Mouse (Mus musculus) erythroblast, embryonic 14.5 days (primary cell): ENCODE measurements around the gene Camsap2.

Experiments used
- GATA1 ChIP-seq: IDR thresholded peaks from 2 replicates; pipeline ENCODE4 v1.6.1; 2012; ENCODE audit warnings: low read length, inconsistent platforms, mixed read lengths
- TAL1 ChIP-seq: IDR thresholded peaks from 3 replicates; pipeline ENCODE4 v1.6.1; 2012; ENCODE audit warnings: low read length, inconsistent platforms, mixed read lengths

DNA sequence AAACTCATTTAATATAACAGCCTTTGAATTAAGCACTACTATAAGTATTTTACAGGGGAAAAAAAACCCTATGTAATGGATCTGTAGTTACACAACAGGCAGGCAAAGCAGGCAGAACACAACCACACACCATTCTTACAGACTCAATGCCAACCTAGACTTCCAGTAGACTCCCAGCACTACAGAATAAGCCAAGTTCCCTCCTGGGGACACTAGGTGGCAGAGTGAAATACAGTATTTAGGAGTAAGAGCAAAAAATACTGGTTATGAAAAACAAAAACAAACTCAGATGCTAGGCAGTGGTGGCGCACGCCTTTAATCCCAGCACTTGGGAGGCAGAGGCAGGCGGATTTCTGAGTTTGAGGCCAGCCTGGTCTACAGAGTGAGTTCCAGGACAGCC, 39.5 kb downstream of the Camsap2 start:
- no peak for TF ChIP-seq GATA1
- TF ChIP-seq TAL1 = no peak
